Mouse (Mus musculus) kidney, adult 2 months (tissue): ENCODE measurements around the gene Smarce1. TPM values are rescaled to one million over a fixed set of nuclear protein-coding genes. Genes with fewer than 3 reads are reported as not detected.

Source experiments
- DNase-seq: peaks from one replicate; pipeline ENCODE4 v3.0.0; 2021
- H3K27ac ChIP-seq: fragments of 200-500 bp; 2 replicates; pipeline ENCODE4 v1.5.1; 2012; ENCODE audit warnings: low read depth, low read length, control low read depth, inconsistent platforms; ENCODE audit not compliant: insufficient read depth
- H3K27me3 ChIP-seq: fragments of 200-500 bp; replicated peaks from 2 replicates; pipeline ENCODE4 v1.6.1; 2012; ENCODE audit warnings: mild to moderate bottlenecking, moderate library complexity, low read length, inconsistent platforms; ENCODE audit not compliant: control insufficient read depth, insufficient read depth
- H3K36me3 ChIP-seq: fragments of 200-500 bp; 2 replicates; pipeline ENCODE4 v1.6.1; 2012; ENCODE audit warnings: mild to moderate bottlenecking, moderate library complexity, low read length, inconsistent platforms; ENCODE audit not compliant: control insufficient read depth, insufficient read depth
- H3K4me1 ChIP-seq: fragments of 200-500 bp; 2 replicates; pipeline ENCODE4 v1.6.1; 2011; ENCODE audit warnings: low read length; ENCODE audit not compliant: control insufficient read depth, insufficient read depth
- H3K4me3 ChIP-seq: fragments of 200-500 bp; 2 replicates; pipeline ENCODE4 v1.5.1; 2011; ENCODE audit warnings: mild to moderate bottlenecking, low read depth, low read length, control low read depth; ENCODE audit not compliant: insufficient read depth
- CTCF ChIP-seq: fragments of 200-500 bp; conservative IDR thresholded peaks from 2 replicates; pipeline ENCODE4 v1.5.1; 2011; ENCODE audit warnings: low read depth, mild to moderate bottlenecking, control low read depth, low read length, moderate library complexity, mixed read lengths; ENCODE audit not compliant: insufficient read depth, insufficient read length
- POLR2A ChIP-seq: fragments of 200-500 bp; IDR thresholded peaks from one replicate; pipeline ENCODE4 v1.6.1; 2011; ENCODE audit warnings: low read depth, low read length, control low read depth
- WGBS: fragments of 180-500 bp; shearing (Covaris S2); methylation state at CpG from one replicate; pipeline ENCODE4 v1.1.7; 2018; 5-methylcytosine and 5-hydroxymethylcytosine counted together
- polyA plus RNA-seq: library from polyadenylated mRNA; depleted of rRNA; stranded (reverse); fragments of >200 nt; gene quantifications from 2 replicates; pipeline ENCODE4 v1.2.3, GENCODE M21; 2012

Smarce1 gene
- polyA plus RNA-seq, 1 experiment, result 18.6 TPM

DNA sequence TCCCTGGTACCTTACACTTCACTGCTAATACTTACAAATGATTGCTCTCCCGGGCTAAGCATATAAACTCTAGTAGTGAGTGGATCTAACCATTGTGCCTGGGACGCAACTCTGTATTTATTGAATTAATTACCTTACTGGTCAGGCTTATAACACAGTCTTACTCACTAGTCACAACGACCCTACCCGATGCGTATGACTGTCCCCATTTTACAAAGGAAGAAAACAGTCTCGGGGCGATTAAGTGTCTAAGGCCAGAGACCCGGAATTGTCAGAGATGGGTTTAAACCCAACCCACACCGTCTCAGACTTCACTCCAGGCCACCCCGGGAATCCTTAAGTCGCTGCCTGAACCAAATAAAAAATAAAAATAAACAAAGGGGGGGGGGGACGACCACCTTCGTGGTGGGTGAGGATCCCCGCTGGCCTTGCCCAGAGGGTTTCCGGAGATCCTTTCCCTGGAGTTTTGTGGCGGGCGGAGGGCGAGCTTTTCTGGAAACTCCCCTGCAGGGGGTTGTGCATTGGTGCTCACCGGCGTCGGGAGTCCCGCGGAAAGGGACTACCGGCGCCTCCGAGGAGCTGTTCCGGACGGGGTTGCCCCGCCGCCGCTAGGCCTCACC is 1.1 kb downstream of the Smarce1 start:
- Histone ChIP-seq H3K27ac (peak overlapping the region; percentile 81), H3K36me3 (no peaks in the 10 kb centered on the region), H3K4me1 (peaks cover 3% of the 10 kb centered on the region; the same call in 1 of the 2 replicates), H3K4me3 (peak overlapping the region; percentile 99), H3K27me3 (no peaks in the 10 kb centered on the region)
- no peak for TF ChIP-seq CTCF
- no peak for TF ChIP-seq POLR2A
- DNase-seq, result peak; percentile 1
- WGBS, result under 1% methylated on average over 31 of the region's 31 CpGs

DNA sequence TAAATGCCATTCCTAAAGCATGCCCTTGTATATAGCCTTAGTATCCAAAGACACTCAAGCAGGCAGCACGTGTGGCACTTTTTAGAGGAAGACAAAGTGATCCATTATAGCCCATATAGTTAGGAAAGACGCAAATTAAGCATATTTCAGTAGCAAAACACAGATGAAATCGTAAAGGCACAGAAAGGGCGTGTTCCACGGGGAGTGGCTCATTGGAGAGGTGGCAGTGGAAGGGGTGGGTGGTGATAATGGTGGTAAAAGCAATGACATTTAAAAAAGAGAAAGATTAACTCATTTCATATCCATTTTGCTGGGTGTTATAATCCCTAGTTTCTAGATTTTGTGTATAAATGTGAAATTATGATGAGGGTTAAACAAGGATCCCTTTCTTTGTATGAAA is 4.5 kb downstream of the Smarce1 start:
- no peaks in the 10 kb centered on the region for H3K27me3 ChIP-seq
- H3K4me1 ChIP-seq, result peaks cover 3% of the 10 kb centered on the region; the same call in 1 of the 2 replicates
- peaks cover 3% of the 10 kb centered on the region for H3K36me3 ChIP-seq
- 85% methylated on average over 5 of the region's 5 CpGs for WGBS
- no peak overlapping the region for H3K27ac ChIP-seq
- DNase-seq, result no peak
- no peak overlapping the region for H3K4me3 ChIP-seq
- TF ChIP-seq POLR2A, result no peak
- no peak for TF ChIP-seq CTCF

DNA sequence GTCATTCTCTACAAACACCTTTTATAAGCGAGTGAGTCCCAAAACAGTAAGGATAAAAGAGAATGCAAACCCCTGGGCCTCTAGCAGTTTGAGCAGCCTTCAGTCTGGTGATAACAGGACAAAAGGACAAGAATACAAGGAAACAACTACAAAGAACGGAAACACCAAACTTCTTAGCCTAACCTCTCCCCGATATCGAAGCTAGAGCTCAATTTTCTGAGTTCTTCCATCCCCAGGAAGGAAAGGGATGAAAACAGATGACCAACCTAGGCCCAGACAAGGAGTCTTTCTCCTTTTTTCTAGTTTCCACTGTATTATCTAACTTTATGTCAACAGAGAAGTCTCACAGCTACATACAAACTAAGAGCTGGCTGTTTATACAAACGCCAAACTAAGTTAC is 7.5 kb downstream of the Smarce1 start:
- H3K36me3 ChIP-seq, result peaks cover 9% of the 10 kb centered on the region
- TF ChIP-seq POLR2A, result no peak
- no peak for TF ChIP-seq CTCF
- no peak overlapping the region for H3K27ac ChIP-seq
- H3K27me3 ChIP-seq, result no peaks in the 10 kb centered on the region
- no peak overlapping the region for H3K4me3 ChIP-seq
- 74% methylated on average over 5 of the region's 5 CpGs for WGBS
- DNase-seq, result no peak
- H3K4me1 ChIP-seq, result peaks cover 3% of the 10 kb centered on the region; the same call in 1 of the 2 replicates

DNA sequence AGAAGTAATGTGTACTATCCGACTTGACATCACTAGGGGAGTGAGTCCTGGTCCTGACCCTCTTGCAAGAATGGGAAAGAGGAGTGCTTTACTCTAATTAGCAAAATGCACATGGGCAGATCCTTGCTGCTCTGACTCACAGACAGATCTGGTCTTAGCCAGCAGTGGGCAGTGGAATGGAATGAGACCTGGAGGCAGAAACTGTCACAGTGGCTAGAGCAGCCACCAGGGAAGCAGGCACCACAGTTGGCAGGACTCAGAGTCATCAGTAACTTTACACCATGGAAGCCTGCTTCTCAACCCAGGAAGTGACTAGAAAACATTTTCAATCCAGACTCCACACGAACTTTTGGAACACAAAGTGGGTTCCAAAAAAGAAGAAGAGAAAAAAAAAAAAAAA is 9.0 kb downstream of the Smarce1 start:
- Histone ChIP-seq H3K36me3 (peaks cover 10% of the 10 kb centered on the region), H3K27me3 (no peaks in the 10 kb centered on the region), H3K4me3 (no peak overlapping the region), H3K27ac (no peak overlapping the region), H3K4me1 (peaks cover 3% of the 10 kb centered on the region; the same call in 1 of the 2 replicates)
- peak; percentile 27 for DNase-seq
- TF ChIP-seq POLR2A, result no peak
- no peak; the same call in 1 of the 2 replicates for TF ChIP-seq CTCF
- WGBS, result 36% methylated on average over 2 of the region's 2 CpGs

DNA sequence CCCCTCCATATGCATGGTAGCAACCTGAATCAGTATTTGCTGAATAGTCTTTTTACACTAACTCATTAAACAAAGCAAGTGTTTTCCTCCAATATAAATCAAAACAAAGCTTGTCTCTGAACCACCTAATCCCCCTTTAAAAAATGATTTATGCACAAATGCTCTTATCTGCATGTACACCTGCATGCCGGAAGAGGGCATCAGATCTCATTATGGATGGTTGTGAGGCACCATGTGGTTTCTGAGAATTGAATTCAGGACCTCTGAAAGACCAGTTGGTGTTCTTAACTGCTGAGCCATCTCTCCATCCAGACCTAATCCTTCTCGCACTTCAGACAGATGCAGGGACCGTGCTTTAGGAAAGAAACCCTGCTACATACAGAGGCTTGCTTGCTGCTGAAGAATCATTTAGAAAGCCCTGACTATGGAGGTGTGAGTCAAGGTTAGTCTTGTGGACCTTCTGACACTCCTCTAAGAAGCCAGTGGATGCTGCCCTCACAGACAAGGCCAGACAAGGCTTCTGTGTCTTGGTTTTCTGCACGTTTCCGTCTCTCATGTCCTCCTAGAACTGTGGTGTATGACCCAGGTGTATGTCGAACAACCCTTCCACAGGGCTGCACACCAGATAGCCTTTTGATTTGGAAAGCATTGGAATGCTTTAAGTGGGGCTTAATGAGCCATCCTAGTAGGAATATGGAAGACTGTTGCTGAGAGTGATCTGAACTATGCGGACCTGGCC is 13.4 kb downstream of the Smarce1 start:
- Histone ChIP-seq H3K27ac (no peak overlapping the region), H3K36me3 (peaks cover 14% of the 10 kb centered on the region), H3K4me3 (no peak overlapping the region), H3K4me1 (no peaks in the 10 kb centered on the region; the same call in 1 of the 2 replicates), H3K27me3 (no peaks in the 10 kb centered on the region)
- no peak for TF ChIP-seq POLR2A
- TF ChIP-seq CTCF, result no peak
- no peak for DNase-seq
- WGBS, result 93% methylated on average over 7 of the region's 7 CpGs

DNA sequence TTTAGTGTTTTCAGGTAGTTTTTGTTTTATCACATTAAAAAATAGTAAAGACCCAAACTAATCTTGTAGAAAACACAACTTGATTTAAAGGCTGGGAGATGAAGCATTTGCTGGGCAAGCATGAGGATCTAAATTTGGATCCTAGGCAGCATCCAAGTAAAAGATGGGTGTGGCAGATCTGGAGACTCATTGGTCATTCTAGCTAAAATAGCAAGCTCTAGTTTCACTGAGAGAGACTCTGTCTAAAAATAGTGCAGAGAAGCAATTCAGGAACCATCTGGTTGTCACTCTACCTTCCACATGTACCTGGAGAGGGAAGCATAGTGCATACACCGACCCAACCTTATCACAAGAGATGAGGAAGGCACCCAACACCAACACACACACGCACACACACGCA is 14.6 kb downstream of the Smarce1 start:
- 96% methylated on average over 3 of the region's 3 CpGs for WGBS
- no peak overlapping the region for H3K4me3 ChIP-seq
- no peaks in the 10 kb centered on the region; the same call in 1 of the 2 replicates for H3K4me1 ChIP-seq
- no peaks in the 10 kb centered on the region for H3K27me3 ChIP-seq
- H3K36me3 ChIP-seq, result peaks cover 18% of the 10 kb centered on the region
- DNase-seq, result no peak
- TF ChIP-seq POLR2A (no peak), CTCF (no peak)
- no peak overlapping the region for H3K27ac ChIP-seq

DNA sequence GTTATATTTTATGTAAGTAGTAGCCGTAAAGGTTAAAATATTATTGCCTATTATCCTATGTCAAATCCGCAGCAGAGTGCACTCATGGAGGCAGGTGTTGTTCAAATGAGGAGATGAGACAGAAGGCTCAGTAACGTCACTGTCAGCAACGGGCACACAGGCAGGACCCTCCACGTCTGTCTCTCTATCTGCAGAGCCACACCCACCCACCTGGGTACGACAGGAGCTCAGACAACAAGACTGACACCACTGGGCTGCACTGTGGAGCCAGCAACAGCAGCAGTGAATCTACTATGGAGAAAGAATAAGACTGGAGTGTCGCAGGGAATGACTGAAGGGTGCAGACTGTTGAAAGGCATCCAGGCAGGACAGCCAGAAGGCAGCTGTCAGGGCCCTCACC is 18.1 kb downstream of the Smarce1 start:
- no peak overlapping the region for H3K4me3 ChIP-seq
- DNase-seq, result no peak
- H3K4me1 ChIP-seq, result no peaks in the 10 kb centered on the region
- no peak overlapping the region for H3K27ac ChIP-seq
- H3K36me3 ChIP-seq, result peaks cover 11% of the 10 kb centered on the region
- WGBS, result 81% methylated on average over 7 of the region's 7 CpGs
- no peaks in the 10 kb centered on the region for H3K27me3 ChIP-seq
- TF ChIP-seq POLR2A (no peak), CTCF (no peak)
